Mouse (Mus musculus): ENCODE results near the gene Pdpn. TPM values are rescaled to one million over a fixed set of nuclear protein-coding genes. Genes with fewer than 3 reads are reported as not detected.

The Pdpn gene
- polyA plus RNA-seq, 1 experiment = 179 TPM

GRCm38 (mm10) chr4:143231790-143232422 lies 67.5 kb downstream of the Pdpn start:
- Histone ChIP-seq H3K27ac (ENCODE audit: insufficient read depth, low read length) (no peak overlapping the region), H3K36me3 (ENCODE audit: control insufficient read depth, insufficient read depth, low read length, poor library complexity, severe bottlenecking) (no peaks in the 10 kb centered on the region), H3K27me3 (ENCODE audit: control insufficient read depth, insufficient read depth, low read length, poor library complexity, severe bottlenecking) (no peaks in the 10 kb centered on the region)

GRCm38 (mm10) chr4:143231110-143231509 lies 68.3 kb downstream of the Pdpn start:
- no peak overlapping the region for H3K27ac ChIP-seq (ENCODE audit: insufficient read depth, low read length)
- TF ChIP-seq POLR2A (IDR thresholded peaks at IDR 0.05; ENCODE audit: insufficient read depth, low read length) (no peak), EP300 (IDR thresholded peaks at IDR 0.05; ENCODE audit: insufficient read depth, low read depth, low read length) (no peak), CTCF (IDR thresholded peaks at IDR 0.05; ENCODE audit: low read depth, low read length) (no peak)
- H3K9ac ChIP-seq (ENCODE audit: low read depth, poor library complexity, severe bottlenecking) = no peak overlapping the region
- H3K36me3 ChIP-seq (ENCODE audit: control insufficient read depth, insufficient read depth, low read length, poor library complexity, severe bottlenecking) = no peaks in the 10 kb centered on the region
- no peaks in the 10 kb centered on the region for H3K27me3 ChIP-seq (ENCODE audit: control insufficient read depth, insufficient read depth, low read length, poor library complexity, severe bottlenecking)
- no peaks in the 10 kb centered on the region for H3K4me1 ChIP-seq (ENCODE audit: control insufficient read depth, insufficient read depth, low read length)
- H3K9me3 ChIP-seq (replicated peaks; ENCODE audit: control insufficient read depth, insufficient read depth, low read length, poor library complexity, severe bottlenecking) = no peaks in the 10 kb centered on the region
- H3K4me3 ChIP-seq (ENCODE audit: low read depth, low read length) = no peak overlapping the region

More at GRCm38 (mm10) chr4:143231790-143232422, 67.5 kb downstream of the Pdpn start:
- H3K9me3 ChIP-seq (replicated peaks; ENCODE audit: control insufficient read depth, insufficient read depth, low read length, poor library complexity, severe bottlenecking) = no peaks in the 10 kb centered on the region
- peak overlapping the region; percentile 36 for H3K4me3 ChIP-seq (ENCODE audit: low read depth, low read length)
- no peaks in the 10 kb centered on the region for H3K4me1 ChIP-seq (ENCODE audit: control insufficient read depth, insufficient read depth, low read length)
- H3K9ac ChIP-seq (ENCODE audit: low read depth, poor library complexity, severe bottlenecking) = no peak overlapping the region
- TF ChIP-seq POLR2A (IDR thresholded peaks at IDR 0.05; ENCODE audit: insufficient read depth, low read length) = no peak
- no peak for TF ChIP-seq EP300 (IDR thresholded peaks at IDR 0.05; ENCODE audit: insufficient read depth, low read depth, low read length)
- no peak for TF ChIP-seq CTCF (IDR thresholded peaks at IDR 0.05; ENCODE audit: low read depth, low read length)

GRCm38 (mm10) chr4:143227976-143228375 lies 71.4 kb downstream of the Pdpn start:
- Histone ChIP-seq H3K27ac (ENCODE audit: insufficient read depth, low read length) (no peak overlapping the region; the same call in 1 of the 2 replicates), H3K36me3 (ENCODE audit: control insufficient read depth, insufficient read depth, low read length, poor library complexity, severe bottlenecking) (no peaks in the 10 kb centered on the region), H3K4me3 (ENCODE audit: low read depth, low read length) (no peak overlapping the region), H3K4me1 (ENCODE audit: control insufficient read depth, insufficient read depth, low read length) (no peaks in the 10 kb centered on the region), H3K9ac (ENCODE audit: low read depth, poor library complexity, severe bottlenecking) (no peak overlapping the region), H3K9me3 (replicated peaks; ENCODE audit: control insufficient read depth, insufficient read depth, low read length, poor library complexity, severe bottlenecking) (no peaks in the 10 kb centered on the region), H3K27me3 (ENCODE audit: control insufficient read depth, insufficient read depth, low read length, poor library complexity, severe bottlenecking) (no peaks in the 10 kb centered on the region)
- TF ChIP-seq EP300 (IDR thresholded peaks at IDR 0.05; ENCODE audit: insufficient read depth, low read depth, low read length) (0 out of 2 replicates have a peak, but pooled peaks have one; percentile 40), POLR2A (IDR thresholded peaks at IDR 0.05; ENCODE audit: insufficient read depth, low read length) (no peak)

- Histone ChIP-seq H3K4me1 (ENCODE audit: control insufficient read depth, insufficient read depth, low read length) (no peaks in the 10 kb centered on the region), H3K9ac (ENCODE audit: low read depth, poor library complexity, severe bottlenecking) (no peak overlapping the region), H3K27me3 (ENCODE audit: control insufficient read depth, insufficient read depth, low read length, poor library complexity, severe bottlenecking) (no peaks in the 10 kb centered on the region), H3K9me3 (replicated peaks; ENCODE audit: control insufficient read depth, insufficient read depth, low read length, poor library complexity, severe bottlenecking) (no peaks in the 10 kb centered on the region), H3K27ac (ENCODE audit: insufficient read depth, low read length) (no peak overlapping the region), H3K4me3 (ENCODE audit: low read depth, low read length) (no peak overlapping the region), H3K36me3 (ENCODE audit: control insufficient read depth, insufficient read depth, low read length, poor library complexity, severe bottlenecking) (no peaks in the 10 kb centered on the region)
- TF ChIP-seq EP300 (IDR thresholded peaks at IDR 0.05; ENCODE audit: insufficient read depth, low read depth, low read length) (no peak), POLR2A (IDR thresholded peaks at IDR 0.05; ENCODE audit: insufficient read depth, low read length) (no peak), CTCF (IDR thresholded peaks at IDR 0.05; ENCODE audit: low read depth, low read length) (no peak)
Observed at GRCm38 (mm10) chr4:143225886-143226285, 73.5 kb downstream of the Pdpn start.

- TF ChIP-seq CTCF (IDR thresholded peaks at IDR 0.05; ENCODE audit: low read depth, low read length) (no peak), EP300 (IDR thresholded peaks at IDR 0.05; ENCODE audit: insufficient read depth, low read depth, low read length) (no peak), POLR2A (IDR thresholded peaks at IDR 0.05; ENCODE audit: insufficient read depth, low read length) (no peak)
- Histone ChIP-seq H3K27me3 (ENCODE audit: control insufficient read depth, insufficient read depth, low read length, poor library complexity, severe bottlenecking) (no peaks in the 10 kb centered on the region), H3K27ac (ENCODE audit: insufficient read depth, low read length) (no peak overlapping the region)
Observed at GRCm38 (mm10) chr4:143219316-143219751, 80.0 kb downstream of the Pdpn start.

GRCm38 (mm10) chr4:143218858-143219257 lies 80.5 kb downstream of the Pdpn start:
- no peaks in the 10 kb centered on the region for H3K36me3 ChIP-seq (ENCODE audit: control insufficient read depth, insufficient read depth, low read length, poor library complexity, severe bottlenecking)
- H3K4me1 ChIP-seq (ENCODE audit: control insufficient read depth, insufficient read depth, low read length) = no peaks in the 10 kb centered on the region
- H3K27me3 ChIP-seq (ENCODE audit: control insufficient read depth, insufficient read depth, low read length, poor library complexity, severe bottlenecking) = no peaks in the 10 kb centered on the region
- no peak overlapping the region for H3K9ac ChIP-seq (ENCODE audit: low read depth, poor library complexity, severe bottlenecking)
- no peaks in the 10 kb centered on the region for H3K9me3 ChIP-seq (replicated peaks; ENCODE audit: control insufficient read depth, insufficient read depth, low read length, poor library complexity, severe bottlenecking)
- H3K4me3 ChIP-seq (ENCODE audit: low read depth, low read length) = no peak overlapping the region
- TF ChIP-seq CTCF (IDR thresholded peaks at IDR 0.05; ENCODE audit: low read depth, low read length) (no peak), EP300 (IDR thresholded peaks at IDR 0.05; ENCODE audit: insufficient read depth, low read depth, low read length) (no peak), POLR2A (IDR thresholded peaks at IDR 0.05; ENCODE audit: insufficient read depth, low read length) (no peak)
- H3K27ac ChIP-seq (ENCODE audit: insufficient read depth, low read length) = no peak overlapping the region

More at GRCm38 (mm10) chr4:143219316-143219751, 80.0 kb downstream of the Pdpn start:
- Histone ChIP-seq H3K9ac (ENCODE audit: low read depth, poor library complexity, severe bottlenecking) (no peak overlapping the region), H3K9me3 (replicated peaks; ENCODE audit: control insufficient read depth, insufficient read depth, low read length, poor library complexity, severe bottlenecking) (no peaks in the 10 kb centered on the region), H3K4me1 (ENCODE audit: control insufficient read depth, insufficient read depth, low read length) (no peaks in the 10 kb centered on the region), H3K36me3 (ENCODE audit: control insufficient read depth, insufficient read depth, low read length, poor library complexity, severe bottlenecking) (no peaks in the 10 kb centered on the region), H3K4me3 (ENCODE audit: low read depth, low read length) (no peak overlapping the region)

Other genes starting within 250 kb of the Pdpn start
- 34.9 and 38.2 TPM in 2 replicates for gene Prdm2, start 86.6 kb downstream of the Pdpn start, polyA plus RNA-seq (2011; ENCODE audit: insufficient read depth, insufficient read length, low read depth, missing spikeins)
- not detected in 2 replicates for gene Lrrc38, start 50.2 kb upstream of the Pdpn start, polyA plus RNA-seq (2011; ENCODE audit: insufficient read depth, insufficient read length, low read depth, missing spikeins)
- gene Pramel1, start 94.9 kb upstream of the Pdpn start, polyA plus RNA-seq (2011; ENCODE audit: insufficient read depth, insufficient read length, low read depth, missing spikeins) = 2.0 and 2.1 TPM in 2 replicates
- 15.5 and 21.7 TPM in 2 replicates for gene Pramef8, start 112.9 kb upstream of the Pdpn start, polyA plus RNA-seq (2011; ENCODE audit: insufficient read depth, insufficient read length, low read depth, missing spikeins)
- not detected in 2 replicates for gene Oog4, start 150.8 kb upstream of the Pdpn start, polyA plus RNA-seq (2011; ENCODE audit: insufficient read depth, insufficient read length, low read depth, missing spikeins)
- 0.28 and 0.53 TPM in 2 replicates for gene Gm13043, start 211.8 kb upstream of the Pdpn start, polyA plus RNA-seq (2011; ENCODE audit: insufficient read depth, insufficient read length, low read depth, missing spikeins)
- gene Gm13040, start 236.4 kb upstream of the Pdpn start, polyA plus RNA-seq (2011; ENCODE audit: insufficient read depth, insufficient read length, low read depth, missing spikeins) = not detected in 2 replicates